Mouse (Mus musculus) CH12.LX (cell line): ENCODE data around the gene Prpf4b.

Source experiments
- CTCF ChIP-seq, 2 experiments: IDR thresholded peaks in 1 of 2; conservative IDR thresholded peaks in 1 of 2; 2 replicates each; pipeline ENCODE4 v1.5.1; 2011 to 2012; ENCODE audit warnings: low read depth in 2 of 2, low read length in 2 of 2, improper control_type of control experiment in 1 of 2, inconsistent platforms in 1 of 2, mild to moderate bottlenecking in 1 of 2, moderate library complexity in 1 of 2
- EP300 ChIP-seq: IDR thresholded peaks from 2 replicates; pipeline ENCODE4 v1.6.1; 2011; ENCODE audit warnings: low read length, improper control_type of control experiment
- POLR2A ChIP-seq: IDR thresholded peaks from 2 replicates; pipeline ENCODE4 v1.6.1; 2011; ENCODE audit warnings: low read depth, mild to moderate bottlenecking, improper control_type of control experiment, low read length
- USF1 ChIP-seq: IDR thresholded peaks from 2 replicates; pipeline ENCODE4 v1.6.1; 2014; ENCODE audit warnings: low read depth, mild to moderate bottlenecking, inconsistent platforms, low read length, improper control_type of control experiment

DNA sequence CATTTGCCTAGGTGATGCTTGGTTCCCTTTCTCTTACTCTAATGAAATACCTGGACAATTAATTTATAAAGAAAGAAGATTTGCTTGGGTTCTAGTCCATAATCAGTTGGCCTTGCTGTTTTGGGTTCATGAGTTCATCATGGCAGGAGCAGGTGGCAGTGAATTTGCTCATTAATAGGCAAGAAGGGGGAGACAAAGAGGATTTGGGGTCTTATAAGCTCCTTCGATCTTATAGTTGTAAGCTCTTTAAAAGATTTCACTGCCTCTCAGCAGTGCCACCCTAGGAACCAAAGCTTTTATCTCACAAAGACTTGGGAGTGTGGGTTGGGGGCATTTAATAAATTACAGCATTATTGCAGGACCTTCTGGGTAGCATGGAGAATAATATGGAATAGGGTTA is 17.8 kb downstream of the Prpf4b start:
- TF ChIP-seq EP300 (no peak), USF1 (no peak), CTCF (conservative IDR thresholded peaks at IDR 0.05 in 1 of 2, IDR thresholded peaks at IDR 0.05 in 1 of 2; ENCODE audit: low read depth in 2 of 2, low read length in 2 of 2) (no peak), POLR2A (no peak)
